Comparison of ENCODE assay signal across 8 mouse cellular contexts in genomic region chr6:146110832-146111741, GRCm38 (mm10).
DNase-seq lines count a peak whose midpoint lies in the region; ATAC-seq and TF ChIP-seq lines count a peak whose summit lies in the region.

No protein-coding gene starts in this region.

- no peaks in the 10 kb centered on the region for H3K36me3 ChIP-seq in heart, embryonic 10.5 days
- no peaks in the 10 kb centered on the region for H3K36me3 ChIP-seq in heart, adult 2 months (ENCODE audit: control insufficient read depth, insufficient read depth, low read length)
- no peaks in the 10 kb centered on the region for H3K36me3 ChIP-seq in forebrain, embryonic 13.5 days (ENCODE audit: poor library complexity, severe bottlenecking)
- H3K36me3 ChIP-seq in midbrain, embryonic 12.5 days = no peaks in the 10 kb centered on the region

- TF ChIP-seq EP300 in heart, adult 2 months (IDR thresholded peaks at IDR 0.05; ENCODE audit: insufficient read depth, low read depth, low read length) = no peak

- TF ChIP-seq CTCF in heart, adult 2 months (IDR thresholded peaks at IDR 0.05) = no peak

- no peak for DNase-seq in heart, embryonic 10.5 days (ENCODE audit: low spot score)
- DNase-seq in heart, adult 2 months = no peak
- peak; percentile 94 for DNase-seq in Muller cell, postnatal 12 days (ENCODE audit: inconsistent ontology term)
- no peak for DNase-seq in MN1 (ENCODE audit: low spot score)
- no peak for DNase-seq in urinary bladder, adult 2 months (ENCODE audit: low spot score)
- DNase-seq in heart, postnatal 36 days = no peak

- no peak for TF ChIP-seq POLR2A in heart, adult 2 months (IDR thresholded peaks at IDR 0.05; ENCODE audit: insufficient read depth, low read depth, low read length)

- H3K27me3 ChIP-seq in heart, embryonic 10.5 days (ENCODE audit: insufficient read depth, poor library complexity, severe bottlenecking) = no peaks in the 10 kb centered on the region
- H3K27me3 ChIP-seq in heart, adult 2 months (ENCODE audit: control insufficient read depth, insufficient read depth, low read length) = no peaks in the 10 kb centered on the region
- no peaks in the 10 kb centered on the region for H3K27me3 ChIP-seq in forebrain, embryonic 13.5 days
- no peaks in the 10 kb centered on the region for H3K27me3 ChIP-seq in midbrain, embryonic 12.5 days

- H3K4me2 ChIP-seq in forebrain, embryonic 13.5 days = peak overlapping the region; percentile 16; the same call in 1 of the 2 replicates
- no peak overlapping the region; the same call in 1 of the 2 replicates for H3K4me2 ChIP-seq in midbrain, embryonic 12.5 days (replicated peaks)

- H3K4me1 ChIP-seq in heart, embryonic 10.5 days = peaks cover 25% of the 10 kb centered on the region
- no peaks in the 10 kb centered on the region for H3K4me1 ChIP-seq in heart, adult 2 months (ENCODE audit: control insufficient read depth, insufficient read depth, low read length)
- peaks cover 40% of the 10 kb centered on the region for H3K4me1 ChIP-seq in forebrain, embryonic 13.5 days
- peaks cover 45% of the 10 kb centered on the region for H3K4me1 ChIP-seq in midbrain, embryonic 12.5 days

- no peak overlapping the region for H3K4me3 ChIP-seq in heart, embryonic 10.5 days
- H3K4me3 ChIP-seq in heart, adult 2 months = no peak overlapping the region
- H3K4me3 ChIP-seq in forebrain, embryonic 13.5 days = no peak overlapping the region
- H3K4me3 ChIP-seq in midbrain, embryonic 12.5 days = no peak overlapping the region

- H3K79me2 ChIP-seq in heart, adult 2 months (replicated peaks; ENCODE audit: control insufficient read depth, insufficient read depth, low read length) = no peaks in the 10 kb centered on the region

- H3K9ac ChIP-seq in heart, adult 2 months (ENCODE audit: low read depth, low read length) = no peak overlapping the region
- H3K9ac ChIP-seq in forebrain, embryonic 13.5 days = no peak overlapping the region
- no peak overlapping the region for H3K9ac ChIP-seq in midbrain, embryonic 12.5 days (replicated peaks)

- 67% methylated on average over 21 of the region's 21 CpGs for WGBS in heart, embryonic 10.5 days
- 78% methylated on average over 21 of the region's 21 CpGs for WGBS in heart, adult 2 months
- 33% methylated on average over 21 of the region's 21 CpGs for WGBS in forebrain, embryonic 13.5 days
- WGBS in midbrain, embryonic 12.5 days = 25% methylated on average over 21 of the region's 21 CpGs

- peak; percentile 72 for ATAC-seq in forebrain, embryonic 13.5 days
- peak; percentile 71 for ATAC-seq in midbrain, embryonic 12.5 days (ENCODE audit: low FRiP score, low read depth)

- H3K9me3 ChIP-seq in heart, embryonic 10.5 days = no peaks in the 10 kb centered on the region
- no peaks in the 10 kb centered on the region for H3K9me3 ChIP-seq in forebrain, embryonic 13.5 days (replicated peaks)
- H3K9me3 ChIP-seq in midbrain, embryonic 12.5 days = no peaks in the 10 kb centered on the region

- intact Hi-C loops in heart, adult 2 months (cut with DNase I) = no loop called here
- intact Hi-C loops in heart, postnatal 36 days (cut with DNase I) = no loop called here

- H3K27ac ChIP-seq in heart, embryonic 10.5 days = 0 out of 2 replicates have a peak overlapping the region, but pooled peaks have one; percentile 64
- H3K27ac ChIP-seq in heart, adult 2 months = no peak overlapping the region
- H3K27ac ChIP-seq in forebrain, embryonic 13.5 days = peak overlapping the region; percentile 35; the same call in 1 of the 2 replicates
- H3K27ac ChIP-seq in midbrain, embryonic 12.5 days (replicated peaks) = peak overlapping the region; percentile 66
